Mouse (Mus musculus) hindbrain, embryonic 12.5 days (tissue): ENCODE measurements around the gene Bach2. TPM values are rescaled to one million over a fixed set of nuclear protein-coding genes. Genes with fewer than 3 reads are reported as not detected.
A peak's percentile ranks its signal among the peaks of the same experiment; 100 is the strongest.

Experiments
- ATAC-seq: fragments of 200-750 bp; cut with Nextera tagmentation; 2 replicates; pipeline ENCODE4 v1.8.0; 2017; ENCODE audit warnings: moderate TSS enrichment; ENCODE audit not compliant: low FRiP score
- H3K27ac ChIP-seq: fragments of 300-500 bp; sonication (generic); 2 replicates; pipeline ENCODE4 v1.5.1; 2016; ENCODE audit warnings: mild to moderate bottlenecking
- H3K27me3 ChIP-seq: fragments of 300-500 bp; sonication (generic); 2 replicates; pipeline ENCODE4 v1.6.1; 2016; ENCODE audit warnings: mild to moderate bottlenecking
- H3K36me3 ChIP-seq: fragments of 300-500 bp; sonication (generic); 2 replicates; pipeline ENCODE4 v1.6.1; 2016; ENCODE audit warnings: mild to moderate bottlenecking
- H3K4me1 ChIP-seq: fragments of 300-500 bp; sonication (generic); 2 replicates; pipeline ENCODE4 v1.6.1; 2016
- H3K4me2 ChIP-seq: fragments of 300-500 bp; sonication (generic); replicated peaks from 2 replicates; pipeline ENCODE4 v1.6.1; 2016; ENCODE audit warnings: mild to moderate bottlenecking
- H3K4me3 ChIP-seq: fragments of 300-500 bp; sonication (generic); 2 replicates; pipeline ENCODE4 v1.5.1; 2016; ENCODE audit warnings: mild to moderate bottlenecking
- H3K9ac ChIP-seq: fragments of 300-500 bp; sonication (generic); 2 replicates; pipeline ENCODE4 v1.6.1; 2016; ENCODE audit warnings: mild to moderate bottlenecking, moderate library complexity
- H3K9me3 ChIP-seq: fragments of 300-500 bp; sonication (generic); replicated peaks from 2 replicates; pipeline ENCODE4 v1.6.1; 2016; ENCODE audit warnings: mild to moderate bottlenecking
- WGBS: fragments of 180-500 bp; shearing (Covaris S2); methylation state at CpG from one replicate; pipeline ENCODE4 v1.1.7; 2016; 5-methylcytosine and 5-hydroxymethylcytosine counted together
- polyA plus RNA-seq: library from polyadenylated mRNA; unstranded; fragments of >200 nt; fragmentation: Nextera tagmentation; extraction: Ambion mirVana; gene quantifications from 2 replicates; pipeline ENCODE4 v1.2.1, GENCODE M21; 2016

Bach2 gene
- polyA plus RNA-seq, 1 experiment from 2014 or later, result 27.3 TPM

- H3K9me3 ChIP-seq, result no peaks in the 10 kb centered on the region
- ATAC-seq, result no peak
- 91% methylated on average over 10 of the region's 10 CpGs for WGBS
Observed at GRCm38 (mm10) chr4:32229266-32229665, 9.3 kb upstream of the Bach2 start.

GRCm38 (mm10) chr4:32231258-32232055 is 7.1 kb upstream of the Bach2 start:
- H3K27ac ChIP-seq, result no peak overlapping the region
- H3K36me3 ChIP-seq, result no peaks in the 10 kb centered on the region
- H3K9ac ChIP-seq, result no peak overlapping the region
- ATAC-seq, result no peak
- no peaks in the 10 kb centered on the region for H3K9me3 ChIP-seq
- 89% methylated on average over 11 of the region's 11 CpGs for WGBS
- H3K27me3 ChIP-seq, result no peaks in the 10 kb centered on the region; the same call in 1 of the 2 replicates
- no peaks in the 10 kb centered on the region; the same call in 1 of the 2 replicates for H3K4me1 ChIP-seq
- no peak overlapping the region for H3K4me3 ChIP-seq
- no peak overlapping the region for H3K4me2 ChIP-seq

More at GRCm38 (mm10) chr4:32229266-32229665, 9.3 kb upstream of the Bach2 start:
- Histone ChIP-seq H3K36me3 (no peaks in the 10 kb centered on the region), H3K27me3 (no peaks in the 10 kb centered on the region), H3K4me3 (no peak overlapping the region), H3K4me1 (no peaks in the 10 kb centered on the region), H3K9ac (no peak overlapping the region), H3K27ac (no peak overlapping the region), H3K4me2 (no peak overlapping the region)

- Histone ChIP-seq H3K4me2 (no peak overlapping the region), H3K27ac (no peak overlapping the region), H3K4me1 (peaks cover 17% of the 10 kb centered on the region), H3K9ac (no peak overlapping the region), H3K36me3 (no peaks in the 10 kb centered on the region), H3K4me3 (no peak overlapping the region), H3K27me3 (no peaks in the 10 kb centered on the region; the same call in 1 of the 2 replicates), H3K9me3 (no peaks in the 10 kb centered on the region)
- no peak for ATAC-seq
- 51% methylated on average over 16 of the region's 16 CpGs for WGBS
Observed at GRCm38 (mm10) chr4:32235920-32236705, 2.5 kb upstream of the Bach2 start.

GRCm38 (mm10) chr4:32238921-32239748 is 531 bp downstream of the Bach2 start:
- no peaks in the 10 kb centered on the region for H3K36me3 ChIP-seq
- H3K4me2 ChIP-seq, result peak overlapping the region; percentile 82
- H3K27ac ChIP-seq, result peak overlapping the region; percentile 99
- WGBS, result under 1% methylated on average over 69 of the region's 100 CpGs
- no peaks in the 10 kb centered on the region for H3K9me3 ChIP-seq
- peak overlapping the region; percentile 98 for H3K9ac ChIP-seq
- peaks cover 44% of the 10 kb centered on the region for H3K4me1 ChIP-seq
- ATAC-seq, result peak; percentile 70
- peak overlapping the region; percentile 95 for H3K4me3 ChIP-seq
- no peaks in the 10 kb centered on the region; the same call in 1 of the 2 replicates for H3K27me3 ChIP-seq

- Histone ChIP-seq H3K9me3 (no peaks in the 10 kb centered on the region), H3K4me1 (peaks cover 50% of the 10 kb centered on the region), H3K27ac (peak overlapping the region; percentile 99), H3K9ac (peak overlapping the region; percentile 98), H3K4me3 (peak overlapping the region; percentile 95), H3K36me3 (no peaks in the 10 kb centered on the region), H3K27me3 (no peaks in the 10 kb centered on the region; the same call in 1 of the 2 replicates), H3K4me2 (peak overlapping the region; percentile 82)
- WGBS, result under 1% methylated on average over 26 of the region's 26 CpGs
- peak; percentile 51 for ATAC-seq
Observed at GRCm38 (mm10) chr4:32239749-32240131, 1.1 kb downstream of the Bach2 start.

- peak overlapping the region; percentile 95 for H3K4me3 ChIP-seq
- no peaks in the 10 kb centered on the region; the same call in 1 of the 2 replicates for H3K27me3 ChIP-seq
- peak overlapping the region; percentile 82 for H3K4me2 ChIP-seq
- H3K36me3 ChIP-seq, result no peaks in the 10 kb centered on the region
- ATAC-seq, result no peak
- H3K27ac ChIP-seq, result peak overlapping the region; percentile 58; the same call in 1 of the 2 replicates
- H3K4me1 ChIP-seq, result peaks cover 52% of the 10 kb centered on the region
- peak overlapping the region; percentile 98 for H3K9ac ChIP-seq
- H3K9me3 ChIP-seq, result no peaks in the 10 kb centered on the region
- 10% methylated on average over 9 of the region's 9 CpGs for WGBS
Observed at GRCm38 (mm10) chr4:32240457-32241030, 1.9 kb downstream of the Bach2 start.

GRCm38 (mm10) chr4:32241351-32241980 is 2.9 kb downstream of the Bach2 start:
- WGBS, result 27% methylated on average over 6 of the region's 6 CpGs
- Histone ChIP-seq H3K4me3 (peak overlapping the region; percentile 95), H3K4me1 (peaks cover 58% of the 10 kb centered on the region), H3K4me2 (peak overlapping the region; percentile 82), H3K9me3 (no peaks in the 10 kb centered on the region), H3K27me3 (no peaks in the 10 kb centered on the region), H3K27ac (peak overlapping the region; percentile 80), H3K9ac (peak overlapping the region; percentile 98), H3K36me3 (no peaks in the 10 kb centered on the region)
- no peak for ATAC-seq

GRCm38 (mm10) chr4:32242122-32242615 is 3.6 kb downstream of the Bach2 start:
- peak overlapping the region; percentile 80 for H3K27ac ChIP-seq
- no peaks in the 10 kb centered on the region for H3K36me3 ChIP-seq
- H3K4me3 ChIP-seq, result peak overlapping the region; percentile 13; the same call in 1 of the 2 replicates
- H3K9me3 ChIP-seq, result no peaks in the 10 kb centered on the region
- ATAC-seq, result no peak
- H3K4me1 ChIP-seq, result peaks cover 64% of the 10 kb centered on the region
- no peaks in the 10 kb centered on the region for H3K27me3 ChIP-seq
- H3K9ac ChIP-seq, result peak overlapping the region; percentile 36
- H3K4me2 ChIP-seq, result peak overlapping the region; percentile 82
- 33% methylated on average over 6 of the region's 6 CpGs for WGBS

- H3K4me1 ChIP-seq, result peaks cover 66% of the 10 kb centered on the region
- 34% methylated on average over 10 of the region's 10 CpGs for WGBS
Observed at GRCm38 (mm10) chr4:32243458-32243857, 4.9 kb downstream of the Bach2 start.

GRCm38 (mm10) chr4:32244092-32244745 is 5.6 kb downstream of the Bach2 start:
- peak overlapping the region; percentile 57 for H3K27ac ChIP-seq
- ATAC-seq, result no peak
- no peak overlapping the region for H3K9ac ChIP-seq
- H3K27me3 ChIP-seq, result no peaks in the 10 kb centered on the region
- H3K36me3 ChIP-seq, result no peaks in the 10 kb centered on the region
- H3K4me3 ChIP-seq, result no peak overlapping the region
- WGBS, result 45% methylated on average over 18 of the region's 18 CpGs
- no peaks in the 10 kb centered on the region for H3K9me3 ChIP-seq
- H3K4me1 ChIP-seq, result peaks cover 74% of the 10 kb centered on the region
- H3K4me2 ChIP-seq, result no peak overlapping the region

More at GRCm38 (mm10) chr4:32243458-32243857, 4.9 kb downstream of the Bach2 start:
- Histone ChIP-seq H3K27me3 (no peaks in the 10 kb centered on the region), H3K9me3 (no peaks in the 10 kb centered on the region), H3K4me2 (peak overlapping the region; percentile 82), H3K9ac (0 out of 2 replicates have a peak overlapping the region, but pooled peaks have one; percentile 5), H3K4me3 (no peak overlapping the region), H3K27ac (peak overlapping the region; percentile 24; the same call in 1 of the 2 replicates), H3K36me3 (no peaks in the 10 kb centered on the region)
- no peak for ATAC-seq
